Mouse (Mus musculus) midbrain, postnatal 0 days (tissue): Measurements from ENCODE around the gene Otoa. TPM values are rescaled to one million over a fixed set of nuclear protein-coding genes. Genes with fewer than 3 reads are reported as not detected.

ENCODE experiments used
- ATAC-seq: fragments of 200-750 bp; cut with Nextera tagmentation; 2 replicates; pipeline ENCODE4 v1.8.0; 2017; ENCODE audit warnings: moderate number of reproducible peaks, mild to moderate bottlenecking, moderate TSS enrichment, moderate library complexity; ENCODE audit not compliant: low FRiP score
- DNase-seq: peaks from one replicate; pipeline ENCODE4 v3.0.0-alpha.2; 2015; ENCODE audit warnings: low spot score
- H3K27ac ChIP-seq: fragments of 300-500 bp; sonication (generic); 2 replicates; pipeline ENCODE4 v1.5.1; 2014; ENCODE audit warnings: low read depth, mild to moderate bottlenecking, low read length, mixed read lengths
- H3K27me3 ChIP-seq: fragments of 300-500 bp; sonication (generic); 2 replicates; pipeline ENCODE4 v1.6.1; 2014; ENCODE audit warnings: low read length, control low read depth, mixed read lengths; ENCODE audit not compliant: insufficient read depth
- H3K36me3 ChIP-seq: fragments of 300-500 bp; sonication (generic); 2 replicates; pipeline ENCODE4 v1.6.1; 2014; ENCODE audit warnings: low read length, control low read depth, mixed read lengths; ENCODE audit not compliant: insufficient read depth
- H3K4me1 ChIP-seq: fragments of 300-500 bp; sonication (generic); 2 replicates; pipeline ENCODE4 v1.6.1; 2014; ENCODE audit warnings: mild to moderate bottlenecking, control low read depth, antibody characterized with exemption, low read length, mixed read lengths; ENCODE audit not compliant: insufficient read depth
- H3K4me2 ChIP-seq: fragments of 300-500 bp; sonication (generic); 2 replicates; pipeline ENCODE4 v1.6.1; 2014; ENCODE audit warnings: low read depth, mild to moderate bottlenecking, low read length, mixed read lengths; ENCODE audit not compliant: poor library complexity, severe bottlenecking
- H3K4me3 ChIP-seq: fragments of 300-500 bp; sonication (generic); 2 replicates; pipeline ENCODE4 v1.5.1; 2014; ENCODE audit warnings: low read depth, mild to moderate bottlenecking, low read length, moderate library complexity
- H3K9ac ChIP-seq: fragments of 300-500 bp; sonication (generic); replicated peaks from 2 replicates; pipeline ENCODE4 v1.6.1; 2014; ENCODE audit warnings: mild to moderate bottlenecking, low read length, moderate library complexity, mixed read lengths; ENCODE audit not compliant: poor library complexity, severe bottlenecking
- H3K9me3 ChIP-seq: fragments of 300-500 bp; sonication (generic); 2 replicates; pipeline ENCODE4 v1.6.1; 2016; ENCODE audit warnings: low read length, control low read depth
- CTCF ChIP-seq: IDR thresholded peaks from 2 replicates; pipeline ENCODE4 v1.5.1; 2016; ENCODE audit warnings: antibody characterized with exemption, mild to moderate bottlenecking
- WGBS: fragments of 180-500 bp; shearing (Covaris S2); extraction: QIAGEN DNeasy Blood & Tissue Kit; methylation state at CpG from one replicate; pipeline ENCODE4 v1.1.7; 2014; 5-methylcytosine and 5-hydroxymethylcytosine counted together
- polyA plus RNA-seq: library from polyadenylated mRNA; unstranded; fragments of >200 nt; fragmentation: Nextera tagmentation; extraction: Ambion mirVana; gene quantifications from 2 replicates; pipeline ENCODE4 v1.2.1, GENCODE M21; 2015
- total RNA-seq: library from RNA; depleted of rRNA; stranded (reverse); fragments of >200 nt; gene quantifications from 2 replicates; pipeline ENCODE4 v1.2.3, GENCODE M21; 2014; rRNA removed

The Otoa gene
- total and polyA plus RNA-seq, 2 experiments from 2014 or later = 0.42 TPM; not detected in 1

GRCm38 (mm10) chr7:121198933-121199332 lies 117.5 kb downstream of the Otoa start:
- Histone ChIP-seq H3K4me2 (no peak overlapping the region), H3K9ac (no peak overlapping the region), H3K4me1 (no peaks in the 10 kb centered on the region), H3K36me3 (no peaks in the 10 kb centered on the region), H3K27me3 (no peaks in the 10 kb centered on the region), H3K27ac (no peak overlapping the region), H3K4me3 (no peak overlapping the region), H3K9me3 (no peaks in the 10 kb centered on the region)
- 66% methylated on average over 8 of the region's 8 CpGs for WGBS
- ATAC-seq (0 out of 2 replicates have a peak, but pooled peaks have one; percentile 49), DNase-seq (peak; percentile 86)
- no peak for TF ChIP-seq CTCF

- H3K27ac ChIP-seq = no peak overlapping the region
- H3K4me1 ChIP-seq = 0 out of 2 replicates have a peak, but pooled peaks cover 2% of the 10 kb centered on the region
- no peak for TF ChIP-seq CTCF
- H3K9me3 ChIP-seq = no peaks in the 10 kb centered on the region
- no peak for ATAC-seq
- no peak overlapping the region for H3K4me3 ChIP-seq
- 90% methylated on average over 4 of the region's 4 CpGs for WGBS
- no peak for DNase-seq
- no peaks in the 10 kb centered on the region for H3K27me3 ChIP-seq
- no peak overlapping the region for H3K9ac ChIP-seq
- no peaks in the 10 kb centered on the region for H3K36me3 ChIP-seq
- no peak overlapping the region for H3K4me2 ChIP-seq
Observed at GRCm38 (mm10) chr7:121211804-121212203, 130.4 kb downstream of the Otoa start.

Other genes with a start within 250 kb of the Otoa start
- gene Eef2k, start 238.8 kb upstream of the Otoa start, total RNA-seq = 29.4 and 42.0 TPM in 2 replicates
- 30.7 and 31.1 TPM in 2 replicates for gene Eef2k, start 238.8 kb upstream of the Otoa start, polyA plus RNA-seq
- gene Polr3e, start 163.9 kb upstream of the Otoa start, total RNA-seq = 29.4 and 30.6 TPM in 2 replicates
- gene Polr3e, start 163.9 kb upstream of the Otoa start, polyA plus RNA-seq = 18.6 and 20.4 TPM in 2 replicates
- 26.7 and 30.7 TPM in 2 replicates for gene Cdr2, start 99.3 kb upstream of the Otoa start, total RNA-seq
- 8.4 and 9.1 TPM in 2 replicates for gene Cdr2, start 99.3 kb upstream of the Otoa start, polyA plus RNA-seq
- gene Mfsd13b, start 99.1 kb upstream of the Otoa start, total RNA-seq = 0.19 TPM in 1 of 2 replicates, not detected in the other
- 0.18 and 0.26 TPM in 2 replicates for gene Mfsd13b, start 99.1 kb upstream of the Otoa start, polyA plus RNA-seq
- 63.8 and 89.9 TPM in 2 replicates for gene Mettl9, start 47.2 kb upstream of the Otoa start, total RNA-seq
- 134 and 140 TPM in 2 replicates for gene Mettl9, start 47.2 kb upstream of the Otoa start, polyA plus RNA-seq
- gene Igsf6, start 7.1 kb upstream of the Otoa start, total RNA-seq = 0.66 and 0.77 TPM in 2 replicates
- 0.63 and 0.74 TPM in 2 replicates for gene Igsf6, start 7.1 kb upstream of the Otoa start, polyA plus RNA-seq